Mouse (Mus musculus) forebrain, embryonic 11.5 days (tissue): ENCODE measurements around the gene Ccdc177. TPM values are rescaled to one million over a fixed set of nuclear protein-coding genes. Genes with fewer than 3 reads are reported as not detected.

Source experiments
- ATAC-seq: fragments of 200-750 bp; cut with Nextera tagmentation; replicated peaks from 2 replicates; pipeline ENCODE4 v1.8.0; 2017; ENCODE audit warnings: moderate TSS enrichment; ENCODE audit not compliant: low FRiP score
- DNase-seq: peaks from one replicate; pipeline ENCODE4 v3.0.0-alpha.2; 2017; ENCODE audit warnings: low spot score
- H3K27ac ChIP-seq: fragments of 300-500 bp; sonication (generic); 2 replicates; pipeline ENCODE4 v1.5.1; 2014; ENCODE audit warnings: low read depth, low read length
- H3K27me3 ChIP-seq: fragments of 300-500 bp; sonication (generic); 2 replicates; pipeline ENCODE4 v1.6.1; 2014; ENCODE audit warnings: mild to moderate bottlenecking, low read length, mixed read lengths; ENCODE audit not compliant: control insufficient read depth, insufficient read depth
- H3K36me3 ChIP-seq: fragments of 300-500 bp; sonication (generic); 2 replicates; pipeline ENCODE4 v1.6.1; 2014; ENCODE audit warnings: mild to moderate bottlenecking, low read length, moderate library complexity, mixed read lengths; ENCODE audit not compliant: control insufficient read depth, insufficient read depth
- H3K4me1 ChIP-seq: fragments of 300-500 bp; sonication (generic); replicated peaks from 2 replicates; pipeline ENCODE4 v1.6.1; 2014; ENCODE audit warnings: low read length, mixed read lengths; ENCODE audit not compliant: control insufficient read depth, insufficient read depth
- H3K4me2 ChIP-seq: fragments of 300-500 bp; sonication (generic); 2 replicates; pipeline ENCODE4 v1.6.1; 2014; ENCODE audit warnings: low read depth, mild to moderate bottlenecking, low read length, moderate library complexity, mixed read lengths; ENCODE audit not compliant: severe bottlenecking
- H3K4me3 ChIP-seq: fragments of 300-500 bp; sonication (generic); 2 replicates; pipeline ENCODE4 v1.5.1; 2014; ENCODE audit warnings: low read depth, low read length
- H3K9ac ChIP-seq: fragments of 300-500 bp; sonication (generic); 2 replicates; pipeline ENCODE4 v1.6.1; 2014; ENCODE audit warnings: low read length
- H3K9me3 ChIP-seq: fragments of 300-500 bp; sonication (generic); 2 replicates; pipeline ENCODE4 v1.6.1; 2016; ENCODE audit warnings: low read length, mixed read lengths; ENCODE audit not compliant: control insufficient read depth
- WGBS: fragments of 180-500 bp; shearing (Covaris S2); extraction: QIAGEN DNeasy Blood & Tissue Kit; methylation state at CpG from one replicate; pipeline ENCODE4 v1.1.7; 2014; 5-methylcytosine and 5-hydroxymethylcytosine counted together
- polyA plus RNA-seq: library from polyadenylated mRNA; unstranded; fragments of >200 nt; fragmentation: Nextera tagmentation; extraction: Ambion mirVana; gene quantifications from 2 replicates; pipeline ENCODE4 v1.2.1, GENCODE M21; 2014

The Ccdc177 gene
- polyA plus RNA-seq, 1 experiment from 2014 or later: 5.1 TPM

GRCm38 (mm10) chr12:80759387-80759712 lies 1.1 kb downstream of the Ccdc177 start:
- WGBS: 10% methylated on average over 13 of the region's 13 CpGs
- peaks cover 41% of the 10 kb centered on the region for H3K9me3 ChIP-seq
- H3K27me3 ChIP-seq: peaks cover 3% of the 10 kb centered on the region; the same call in 1 of the 2 replicates

DNA sequence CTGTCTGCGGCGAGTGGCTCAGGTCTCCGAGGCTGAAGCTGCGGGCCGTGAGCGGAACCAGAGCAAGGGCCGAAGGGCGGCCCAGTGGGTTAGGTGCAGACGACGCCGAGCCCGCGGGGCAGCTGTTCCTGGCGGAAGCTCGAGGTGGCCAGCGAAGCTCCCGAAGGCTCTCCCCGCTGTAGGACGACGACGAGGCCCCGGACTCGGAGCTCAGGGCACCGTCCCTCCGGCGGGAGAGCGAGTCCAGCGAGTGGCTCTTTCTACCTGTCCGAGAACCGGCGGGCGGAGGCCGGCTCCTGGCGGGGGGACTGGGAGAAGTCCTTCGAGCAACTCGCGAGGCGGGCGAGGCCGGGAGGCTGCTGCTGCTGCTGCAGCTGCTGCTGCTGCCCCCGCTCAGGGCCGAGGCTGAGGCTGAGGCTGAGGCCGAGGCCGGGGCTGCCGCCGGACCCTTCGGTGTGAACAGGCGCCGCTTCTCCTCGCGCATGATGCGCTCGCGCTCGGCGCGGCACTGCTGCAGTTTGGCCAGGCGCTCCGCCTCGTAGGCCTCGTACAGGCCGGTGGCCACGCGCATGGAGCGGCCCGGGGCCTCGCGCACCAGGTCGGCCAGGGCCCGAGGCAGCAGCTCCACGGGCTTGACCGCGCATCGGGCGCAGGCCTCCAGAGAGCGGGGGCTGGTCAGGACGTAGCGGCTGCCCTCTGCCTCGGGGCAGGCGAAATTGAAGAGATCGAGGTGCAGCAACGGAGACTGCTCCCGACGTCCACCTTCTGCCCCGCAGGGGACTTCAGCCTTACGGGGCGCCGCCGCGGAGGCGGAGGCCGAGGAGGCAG lies 1.7 kb downstream of the Ccdc177 start:
- Histone ChIP-seq H3K36me3 (peaks cover 46% of the 10 kb centered on the region), H3K9me3 (peaks cover 41% of the 10 kb centered on the region), H3K4me3 (peak overlapping the region; percentile 51), H3K27me3 (peaks cover 3% of the 10 kb centered on the region; the same call in 1 of the 2 replicates), H3K4me1 (peaks cover 6% of the 10 kb centered on the region; the same call in 1 of the 2 replicates), H3K4me2 (peak overlapping the region; percentile 62), H3K27ac (peak overlapping the region; percentile 99), H3K9ac (peak overlapping the region; percentile 94)
- DNase-seq: peak; percentile 68
- 40% methylated on average over 91 of the region's 92 CpGs for WGBS
- peak; percentile 6; the same call in 1 of the 2 replicates for ATAC-seq

More at GRCm38 (mm10) chr12:80759387-80759712, 1.1 kb downstream of the Ccdc177 start:
- ATAC-seq: peak; percentile 47
- Histone ChIP-seq H3K4me1 (peaks cover 6% of the 10 kb centered on the region; the same call in 1 of the 2 replicates), H3K4me2 (peak overlapping the region; percentile 62), H3K9ac (peak overlapping the region; percentile 94), H3K27ac (peak overlapping the region; percentile 99), H3K36me3 (peaks cover 46% of the 10 kb centered on the region), H3K4me3 (peak overlapping the region; percentile 51)
- no peak for DNase-seq

GRCm38 (mm10) chr12:80757751-80758558 lies 2.5 kb downstream of the Ccdc177 start:
- H3K36me3 ChIP-seq: peaks cover 46% of the 10 kb centered on the region
- DNase-seq (peak; percentile 68), ATAC-seq (no peak)
- H3K27me3 ChIP-seq: peaks cover 3% of the 10 kb centered on the region; the same call in 1 of the 2 replicates
- WGBS: 37% methylated on average over 114 of the region's 122 CpGs
- peaks cover 41% of the 10 kb centered on the region for H3K9me3 ChIP-seq
- H3K4me1 ChIP-seq: peaks cover 6% of the 10 kb centered on the region; the same call in 1 of the 2 replicates
- H3K4me3 ChIP-seq: peak overlapping the region; percentile 51
- peak overlapping the region; percentile 34; the same call in 1 of the 2 replicates for H3K4me2 ChIP-seq
- no peak overlapping the region for H3K27ac ChIP-seq
- no peak overlapping the region for H3K9ac ChIP-seq

- 91% methylated on average over 6 of the region's 6 CpGs for WGBS
- H3K9ac ChIP-seq: no peak overlapping the region
- H3K4me1 ChIP-seq: no peaks in the 10 kb centered on the region
- no peak for ATAC-seq
- H3K4me2 ChIP-seq: no peak overlapping the region
- H3K27me3 ChIP-seq: no peaks in the 10 kb centered on the region
- H3K27ac ChIP-seq: no peak overlapping the region
- DNase-seq: no peak
- H3K9me3 ChIP-seq: peaks cover 16% of the 10 kb centered on the region
- H3K36me3 ChIP-seq: peaks cover 20% of the 10 kb centered on the region
- H3K4me3 ChIP-seq: no peak overlapping the region
Measured at GRCm38 (mm10) chr12:80751556-80751955, 8.9 kb downstream of the Ccdc177 start.

DNA sequence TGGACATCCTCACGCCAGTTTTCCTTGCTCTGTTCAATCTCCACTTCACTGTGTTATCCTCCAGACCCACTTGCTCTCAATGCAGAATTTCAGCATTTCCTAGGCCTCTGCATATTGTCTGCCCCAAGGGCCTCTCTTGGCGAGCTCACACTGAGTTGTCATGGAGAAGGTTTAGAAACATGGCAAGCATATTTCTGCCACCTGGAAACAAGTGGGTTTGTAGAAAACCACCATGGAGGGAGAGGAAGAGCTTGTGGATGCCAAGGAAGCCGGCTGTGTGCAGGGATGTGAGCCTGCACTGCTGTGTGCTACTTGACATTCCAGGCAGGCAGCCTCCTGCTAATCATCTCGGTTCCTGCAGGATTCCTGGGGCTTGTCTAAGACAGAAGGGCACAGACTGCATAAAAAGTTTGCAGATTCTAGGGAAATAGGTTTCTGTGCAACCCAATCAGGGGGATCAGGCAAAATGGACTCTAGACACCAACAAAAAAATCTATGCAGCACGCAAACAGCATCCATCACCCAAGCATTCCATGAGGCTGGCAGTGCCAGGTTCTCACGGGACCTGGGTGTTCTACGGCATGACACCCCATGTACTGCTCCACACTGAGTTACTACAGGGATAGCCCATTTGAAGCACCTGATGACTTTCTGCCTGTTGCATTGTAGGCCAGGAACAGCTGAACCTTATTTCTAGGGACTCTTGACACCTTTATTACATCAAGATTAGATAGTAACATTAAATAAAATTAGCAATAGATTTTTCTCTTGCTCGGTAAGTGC lies 14.3 kb downstream of the Ccdc177 start:
- no peaks in the 10 kb centered on the region for H3K27me3 ChIP-seq
- H3K9me3 ChIP-seq: no peaks in the 10 kb centered on the region
- no peak overlapping the region for H3K4me2 ChIP-seq
- ATAC-seq: no peak
- WGBS: 63% methylated on average over 8 of the region's 8 CpGs
- no peaks in the 10 kb centered on the region for H3K36me3 ChIP-seq
- no peaks in the 10 kb centered on the region; the same call in 1 of the 2 replicates for H3K4me1 ChIP-seq
- DNase-seq: no peak
- H3K9ac ChIP-seq: peak overlapping the region; percentile 42; the same call in 1 of the 2 replicates
- H3K27ac ChIP-seq: no peak overlapping the region
- no peak overlapping the region for H3K4me3 ChIP-seq

- H3K4me1 ChIP-seq: no peaks in the 10 kb centered on the region; the same call in 1 of the 2 replicates
- no peak overlapping the region for H3K9ac ChIP-seq
- H3K27me3 ChIP-seq: no peaks in the 10 kb centered on the region
- H3K36me3 ChIP-seq: no peaks in the 10 kb centered on the region
- ATAC-seq (no peak), DNase-seq (no peak)
- H3K9me3 ChIP-seq: no peaks in the 10 kb centered on the region
- WGBS: 88% methylated on average over 1 of the region's 1 CpGs
- H3K4me3 ChIP-seq: no peak overlapping the region
- no peak overlapping the region for H3K27ac ChIP-seq
- H3K4me2 ChIP-seq: no peak overlapping the region
Measured at GRCm38 (mm10) chr12:80744614-80745013, 15.9 kb downstream of the Ccdc177 start.

DNA sequence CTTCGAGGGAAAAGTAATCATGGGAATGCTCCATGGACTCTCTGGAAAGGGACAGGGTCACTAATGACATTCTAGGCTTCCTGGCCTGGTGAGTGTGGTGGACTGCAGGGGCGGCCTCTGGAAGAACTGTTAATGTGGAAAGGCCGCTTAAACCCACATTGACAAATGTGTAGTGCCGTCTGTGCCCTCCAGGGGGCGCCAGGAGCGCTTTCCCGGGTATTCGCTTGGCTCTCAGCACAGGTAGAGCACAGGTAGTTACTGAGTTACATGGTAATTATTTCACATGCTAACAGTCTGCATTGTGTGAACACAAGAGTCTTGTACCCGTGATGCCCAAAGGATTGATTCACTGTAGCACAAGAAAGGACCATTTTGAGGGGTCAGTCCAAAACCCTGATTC lies 21.0 kb downstream of the Ccdc177 start:
- DNase-seq (no peak), ATAC-seq (no peak)
- Histone ChIP-seq H3K27ac (no peak overlapping the region), H3K4me2 (no peak overlapping the region), H3K9me3 (no peaks in the 10 kb centered on the region), H3K27me3 (no peaks in the 10 kb centered on the region), H3K9ac (no peak overlapping the region), H3K4me3 (no peak overlapping the region), H3K36me3 (no peaks in the 10 kb centered on the region), H3K4me1 (peaks cover 12% of the 10 kb centered on the region)
- 37% methylated on average over 9 of the region's 9 CpGs for WGBS

GRCm38 (mm10) chr12:80737283-80737600 lies 23.2 kb downstream of the Ccdc177 start:
- DNase-seq: no peak
- Histone ChIP-seq H3K4me3 (no peak overlapping the region), H3K9me3 (no peaks in the 10 kb centered on the region), H3K27ac (peak overlapping the region; percentile 62), H3K27me3 (no peaks in the 10 kb centered on the region), H3K4me2 (peak overlapping the region; percentile 29; the same call in 1 of the 2 replicates), H3K4me1 (peaks cover 12% of the 10 kb centered on the region), H3K36me3 (no peaks in the 10 kb centered on the region), H3K9ac (peak overlapping the region; percentile 30; the same call in 1 of the 2 replicates)
- no peak; the same call in 1 of the 2 replicates for ATAC-seq
- WGBS: 67% methylated on average over 5 of the region's 5 CpGs
